Mouse (Mus musculus): ENCODE measurements around the gene Ednra.

GRCm38 (mm10) chr8:77770966-77771365 is 46.7 kb upstream of the Ednra start:
- TF ChIP-seq POLR2A (IDR thresholded peaks at IDR 0.05; ENCODE audit: control insufficient read depth, low read depth, low read length): no peak
- TF ChIP-seq CTCF (IDR thresholded peaks at IDR 0.05; ENCODE audit: control insufficient read depth, insufficient read depth, insufficient replicate concordance, low read depth, low read length): no peak

All from testis, adult 2 months (tissue).